Mouse (Mus musculus) liver, adult 2 months (tissue): ENCODE data around the gene Gorasp1.

Experiments used
- CTCF ChIP-seq: fragments of 200-500 bp; IDR thresholded peaks from 2 replicates; pipeline ENCODE4 v1.5.1; 2011; ENCODE audit warnings: low read depth, low read length, control low read depth
- POLR2A ChIP-seq: fragments of 200-500 bp; IDR thresholded peaks from 2 replicates; pipeline ENCODE4 v1.6.1; 2011; ENCODE audit warnings: low read length, control low read depth; ENCODE audit not compliant: insufficient read depth; ENCODE audit errors: extremely low read depth

DNA sequence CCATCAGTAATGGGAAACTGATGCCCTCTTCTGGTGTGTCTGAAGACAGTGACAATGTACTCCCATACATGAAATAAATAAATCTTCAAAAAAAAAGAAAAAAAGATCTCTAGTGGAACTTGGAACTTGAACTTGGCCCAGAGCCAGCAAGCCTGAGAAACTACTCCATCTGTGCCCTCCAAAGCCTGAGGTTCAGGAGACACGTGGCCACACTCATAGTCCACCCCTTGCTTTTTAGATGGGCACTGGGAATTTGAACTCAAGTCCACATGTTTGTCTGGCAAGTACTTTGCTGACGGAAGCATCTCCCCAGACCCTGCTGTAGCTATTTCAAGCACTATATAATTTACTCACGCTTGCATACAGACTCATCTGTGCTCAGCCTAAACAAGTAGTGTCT lies 27.8 kb upstream of the Gorasp1 start:
- TF ChIP-seq CTCF: no peak
- TF ChIP-seq POLR2A: no peak
